Mouse (Mus musculus): Measurements from ENCODE around the gene Tra2a. TPM values are rescaled to one million over a fixed set of nuclear protein-coding genes. Genes with fewer than 3 reads are reported as not detected.
A peak's percentile ranks its signal among the peaks of the same experiment; 100 is the strongest.

Tra2a gene
- polyA plus RNA-seq, 1 experiment from 2014 or later: 26.3 TPM

DNA sequence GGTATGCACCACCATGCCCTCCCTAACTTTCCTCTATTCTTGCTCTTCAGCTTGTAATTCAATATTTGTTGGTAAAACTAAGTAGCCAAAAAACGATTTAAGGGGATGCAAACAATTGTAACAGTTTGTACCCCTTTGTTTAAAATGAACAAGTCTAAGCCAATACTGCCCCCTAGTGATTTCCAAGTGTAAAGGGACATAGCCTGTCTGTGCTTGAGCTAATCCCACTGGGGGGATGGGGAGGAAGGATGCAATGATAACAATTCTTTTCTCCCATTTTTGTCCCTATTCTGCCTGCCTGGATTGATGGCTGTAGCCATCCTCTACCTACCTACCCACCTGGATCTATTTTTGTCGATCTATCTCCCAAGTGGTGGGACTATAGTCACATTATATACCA is 16.6 kb downstream of the Tra2a start:
- H3K27me3 ChIP-seq (ENCODE audit: insufficient read depth, low read length): no peaks in the 10 kb centered on the region
- H3K4me1 ChIP-seq (ENCODE audit: insufficient read depth): no peaks in the 10 kb centered on the region
- no peak overlapping the region for H3K9ac ChIP-seq (replicated peaks)
- ATAC-seq: no peak
- H3K4me2 ChIP-seq (ENCODE audit: low read depth, low read length): no peak overlapping the region
- 52% methylated on average over 2 of the region's 2 CpGs for WGBS (ENCODE audit: insufficient replicate concordance)
- no peaks in the 10 kb centered on the region for H3K9me3 ChIP-seq (ENCODE audit: low read length)
- H3K27ac ChIP-seq (ENCODE audit: low read depth): no peak overlapping the region
- no peak overlapping the region for H3K4me3 ChIP-seq (ENCODE audit: low read depth, low read length)
- TF ChIP-seq EP300 (IDR thresholded peaks at IDR 0.05; ENCODE audit: low read depth): no peak
- peak; percentile 78 for TF ChIP-seq CTCF (IDR thresholded peaks at IDR 0.05; ENCODE audit: low read depth)
- DNase-seq: no peak
- H3K36me3 ChIP-seq (replicated peaks; ENCODE audit: insufficient read depth, low read length): peaks cover 66% of the 10 kb centered on the region

DNA sequence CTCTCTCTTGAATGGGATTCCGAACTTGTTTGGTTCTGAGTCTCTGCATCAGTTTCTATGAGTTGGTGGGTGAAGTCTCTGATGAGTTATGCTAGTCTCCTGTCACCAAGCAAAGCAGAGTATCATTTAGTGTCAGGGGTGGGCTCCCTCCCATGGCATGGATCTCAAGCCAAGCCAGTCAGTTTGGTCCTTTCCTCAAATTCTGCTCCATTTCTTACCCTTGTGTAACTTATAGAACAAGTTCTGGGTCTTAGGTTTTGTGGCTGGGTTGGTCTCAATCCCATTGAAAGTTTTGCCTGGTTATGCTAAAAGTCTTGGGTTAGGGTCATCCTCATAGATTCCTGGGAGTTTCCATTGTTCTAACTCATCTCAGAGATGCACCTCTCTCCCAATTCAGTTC is 21.5 kb downstream of the Tra2a start:
- H3K27ac ChIP-seq (ENCODE audit: low read depth): no peak overlapping the region
- no peak overlapping the region for H3K4me2 ChIP-seq (ENCODE audit: low read depth, low read length)
- ATAC-seq (no peak), DNase-seq (no peak)
- no peaks in the 10 kb centered on the region for H3K9me3 ChIP-seq (ENCODE audit: low read length)
- H3K4me1 ChIP-seq (ENCODE audit: insufficient read depth): no peaks in the 10 kb centered on the region
- TF ChIP-seq CTCF (IDR thresholded peaks at IDR 0.05; ENCODE audit: low read depth): no peak
- TF ChIP-seq EP300 (IDR thresholded peaks at IDR 0.05; ENCODE audit: low read depth): no peak
- no peak overlapping the region for H3K4me3 ChIP-seq (ENCODE audit: low read depth, low read length)
- WGBS (ENCODE audit: insufficient replicate concordance): 89% methylated on average over 1 of the region's 1 CpGs
- peaks cover 31% of the 10 kb centered on the region for H3K36me3 ChIP-seq (replicated peaks; ENCODE audit: insufficient read depth, low read length)
- no peaks in the 10 kb centered on the region for H3K27me3 ChIP-seq (ENCODE audit: insufficient read depth, low read length)
- H3K9ac ChIP-seq (replicated peaks): no peak overlapping the region

DNA sequence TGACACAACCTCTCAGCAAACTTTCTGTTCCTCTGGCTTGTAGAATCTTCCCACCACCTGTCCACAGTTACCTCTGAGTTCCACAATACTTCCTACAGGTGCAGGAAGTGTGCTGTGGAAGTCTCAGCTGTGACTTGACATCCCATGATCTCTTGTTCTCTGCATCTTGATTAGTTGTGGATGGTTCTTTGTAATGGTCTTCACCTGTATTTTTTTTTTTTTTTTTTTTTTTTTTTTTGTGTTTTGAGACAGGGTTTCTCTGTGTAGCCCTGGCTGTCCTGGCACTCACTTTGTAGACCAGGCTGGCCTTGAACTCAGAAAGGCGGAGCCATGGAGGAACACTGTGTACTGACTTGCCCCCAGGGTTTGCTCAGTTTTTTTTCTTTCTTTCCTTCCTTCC is 22.3 kb downstream of the Tra2a start:
- H3K4me3 ChIP-seq (ENCODE audit: low read depth, low read length): no peak overlapping the region
- H3K4me2 ChIP-seq (ENCODE audit: low read depth, low read length): no peak overlapping the region
- 92% methylated on average over 1 of the region's 1 CpGs for WGBS (ENCODE audit: insufficient replicate concordance)
- DNase-seq: no peak
- H3K9ac ChIP-seq (replicated peaks): no peak overlapping the region
- H3K4me1 ChIP-seq (ENCODE audit: insufficient read depth): no peaks in the 10 kb centered on the region
- H3K36me3 ChIP-seq (replicated peaks; ENCODE audit: insufficient read depth, low read length): peaks cover 29% of the 10 kb centered on the region
- no peaks in the 10 kb centered on the region for H3K27me3 ChIP-seq (ENCODE audit: insufficient read depth, low read length)
- TF ChIP-seq CTCF (IDR thresholded peaks at IDR 0.05; ENCODE audit: low read depth) (no peak), EP300 (IDR thresholded peaks at IDR 0.05; ENCODE audit: low read depth) (no peak)
- H3K27ac ChIP-seq (ENCODE audit: low read depth): no peak overlapping the region
- no peak for ATAC-seq
- no peaks in the 10 kb centered on the region for H3K9me3 ChIP-seq (ENCODE audit: low read length)

GRCm38 (mm10) chr6:49236331-49236730 is 27.5 kb downstream of the Tra2a start:
- H3K4me1 ChIP-seq (ENCODE audit: insufficient read depth): no peaks in the 10 kb centered on the region
- H3K36me3 ChIP-seq (replicated peaks; ENCODE audit: insufficient read depth, low read length): no peaks in the 10 kb centered on the region
- 49% methylated on average over 9 of the region's 9 CpGs for WGBS (ENCODE audit: insufficient replicate concordance)
- DNase-seq: peak; percentile 93
- TF ChIP-seq EP300 (IDR thresholded peaks at IDR 0.05; ENCODE audit: low read depth) (no peak), CTCF (IDR thresholded peaks at IDR 0.05; ENCODE audit: low read depth) (no peak)
- peak; percentile 100 for ATAC-seq
- H3K4me3 ChIP-seq (ENCODE audit: low read depth, low read length): no peak overlapping the region
- H3K9ac ChIP-seq (replicated peaks): no peak overlapping the region
- H3K27me3 ChIP-seq (ENCODE audit: insufficient read depth, low read length): no peaks in the 10 kb centered on the region
- no peaks in the 10 kb centered on the region for H3K9me3 ChIP-seq (ENCODE audit: low read length)
- no peak overlapping the region for H3K27ac ChIP-seq (ENCODE audit: low read depth)
- H3K4me2 ChIP-seq (ENCODE audit: low read depth, low read length): no peak overlapping the region

GRCm38 (mm10) chr6:49233356-49233755 is 30.5 kb downstream of the Tra2a start:
- 51% methylated on average over 4 of the region's 4 CpGs for whole genome bisulfite sequencing (ENCODE audit: insufficient replicate concordance)
- TF ChIP-seq EP300 (IDR thresholded peaks at IDR 0.05; ENCODE audit: low read depth): no peak
- peak; percentile 75 for TF ChIP-seq CTCF (IDR thresholded peaks at IDR 0.05; ENCODE audit: low read depth)
- Histone ChIP-seq H3K4me3 (ENCODE audit: low read depth, low read length) (no peak overlapping the region), H3K9ac (replicated peaks) (no peak overlapping the region), H3K36me3 (replicated peaks; ENCODE audit: insufficient read depth, low read length) (no peaks in the 10 kb centered on the region), H3K27ac (ENCODE audit: low read depth) (no peak overlapping the region), H3K9me3 (ENCODE audit: low read length) (no peaks in the 10 kb centered on the region), H3K4me2 (ENCODE audit: low read depth, low read length) (no peak overlapping the region), H3K4me1 (ENCODE audit: insufficient read depth) (no peaks in the 10 kb centered on the region), H3K27me3 (ENCODE audit: insufficient read depth, low read length) (no peaks in the 10 kb centered on the region)
- no peak for ATAC-seq
- peak; percentile 47 for DNase-seq

DNA sequence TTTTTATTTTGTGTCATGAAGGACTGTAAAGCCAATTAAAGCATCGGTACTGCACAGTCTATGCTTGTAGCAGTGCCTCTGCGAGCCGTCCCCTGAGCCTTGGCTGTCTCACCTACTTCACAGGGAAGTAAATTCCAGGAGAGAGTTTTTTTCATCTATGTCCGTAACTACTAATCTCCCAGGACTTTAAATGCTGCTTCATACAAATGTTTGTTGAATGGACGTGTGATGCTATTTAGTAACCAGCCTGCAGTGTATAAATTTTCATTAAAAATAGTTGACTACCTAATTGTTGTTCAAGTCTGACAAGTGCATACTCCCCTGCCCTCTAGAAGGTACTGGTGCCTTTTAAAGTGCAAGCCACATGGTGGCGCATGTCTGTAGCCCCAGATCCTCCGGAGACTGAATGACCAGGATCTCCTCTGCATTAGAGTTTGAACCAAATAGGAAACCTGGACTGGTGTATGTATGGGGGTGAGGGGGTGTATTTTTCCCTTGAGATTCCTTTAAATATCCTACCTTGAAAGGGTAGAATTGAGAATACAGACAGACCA is 35.6 kb downstream of the Tra2a start:
- no peaks in the 10 kb centered on the region for H3K36me3 ChIP-seq (replicated peaks; ENCODE audit: insufficient read depth, low read length)
- H3K9ac ChIP-seq (replicated peaks): no peak overlapping the region
- H3K4me2 ChIP-seq (ENCODE audit: low read depth, low read length): no peak overlapping the region
- H3K4me1 ChIP-seq (ENCODE audit: insufficient read depth): no peaks in the 10 kb centered on the region
- H3K27ac ChIP-seq (ENCODE audit: low read depth): no peak overlapping the region
- H3K9me3 ChIP-seq (ENCODE audit: low read length): no peaks in the 10 kb centered on the region
- ATAC-seq (no peak), DNase-seq (peak; percentile 46)
- no peak for TF ChIP-seq EP300 (IDR thresholded peaks at IDR 0.05; ENCODE audit: low read depth)
- TF ChIP-seq CTCF (IDR thresholded peaks at IDR 0.05; ENCODE audit: low read depth): peak; percentile 75
- no peak overlapping the region for H3K4me3 ChIP-seq (ENCODE audit: low read depth, low read length)
- no peaks in the 10 kb centered on the region for H3K27me3 ChIP-seq (ENCODE audit: insufficient read depth, low read length)
- WGBS (ENCODE audit: insufficient replicate concordance): 13% methylated on average over 7 of the region's 7 CpGs

Measured in liver, postnatal 0 days (tissue).